Mouse (Mus musculus) embryonic facial prominence, embryonic 12.5 days (tissue): ENCODE measurements around the gene Bcas3. TPM values are rescaled to one million over a fixed set of nuclear protein-coding genes. Genes with fewer than 3 reads are reported as not detected.

Experiments used
- ATAC-seq: fragments of 200-750 bp; cut with Nextera tagmentation; 2 replicates; pipeline ENCODE4 v1.8.0; 2017; ENCODE audit not compliant: insufficient number of reproducible peaks, insufficient read depth, low FRiP score, low TSS enrichment
- H3K27ac ChIP-seq: fragments of 300-500 bp; sonication (generic); 2 replicates; pipeline ENCODE4 v1.5.1; 2016; ENCODE audit warnings: mild to moderate bottlenecking
- H3K27me3 ChIP-seq: fragments of 300-500 bp; sonication (generic); 2 replicates; pipeline ENCODE4 v1.6.1; 2016; ENCODE audit warnings: mild to moderate bottlenecking, moderate library complexity
- H3K36me3 ChIP-seq: fragments of 300-500 bp; sonication (generic); 2 replicates; pipeline ENCODE4 v1.6.1; 2016; ENCODE audit warnings: mild to moderate bottlenecking
- H3K4me1 ChIP-seq: fragments of 300-500 bp; sonication (generic); 2 replicates; pipeline ENCODE4 v1.6.1; 2016
- H3K4me2 ChIP-seq: fragments of 300-500 bp; sonication (generic); replicated peaks from 2 replicates; pipeline ENCODE4 v1.6.1; 2016; ENCODE audit warnings: mild to moderate bottlenecking, moderate library complexity
- H3K4me3 ChIP-seq: fragments of 300-500 bp; sonication (generic); 2 replicates; pipeline ENCODE4 v1.5.1; 2016; ENCODE audit warnings: mild to moderate bottlenecking
- H3K9ac ChIP-seq: fragments of 300-500 bp; sonication (generic); 2 replicates; pipeline ENCODE4 v1.6.1; 2016; ENCODE audit warnings: mild to moderate bottlenecking, moderate library complexity
- H3K9me3 ChIP-seq: fragments of 300-500 bp; sonication (generic); 2 replicates; pipeline ENCODE4 v1.6.1; 2016; ENCODE audit warnings: mild to moderate bottlenecking, moderate library complexity
- WGBS: fragments of 180-500 bp; shearing (Covaris S2); methylation state at CpG from one replicate; pipeline ENCODE4 v1.1.7; 2016; 5-methylcytosine and 5-hydroxymethylcytosine counted together
- polyA plus RNA-seq: library from polyadenylated mRNA; unstranded; fragments of >200 nt; fragmentation: Nextera tagmentation; extraction: Ambion mirVana; gene quantifications from 2 replicates; pipeline ENCODE4 v1.2.1, GENCODE M21; 2016

Bcas3 gene
- polyA plus RNA-seq, 1 experiment from 2014 or later = 28.7 TPM

- Histone ChIP-seq H3K9ac (no peak overlapping the region), H3K27ac (no peak overlapping the region), H3K4me3 (no peak overlapping the region), H3K4me2 (no peak overlapping the region), H3K4me1 (peaks cover 15% of the 10 kb centered on the region), H3K9me3 (no peaks in the 10 kb centered on the region), H3K36me3 (no peaks in the 10 kb centered on the region), H3K27me3 (peaks cover 4% of the 10 kb centered on the region; the same call in 1 of the 2 replicates)
- no peak for ATAC-seq
- 51% methylated on average over 6 of the region's 6 CpGs for WGBS
Measured at GRCm38 (mm10) chr11:85766811-85767210, 413.8 kb downstream of the Bcas3 start.

GRCm38 (mm10) chr11:85769740-85770139 is 416.8 kb downstream of the Bcas3 start:
- no peaks in the 10 kb centered on the region for H3K9me3 ChIP-seq
- WGBS = 85% methylated on average over 2 of the region's 2 CpGs
- H3K4me1 ChIP-seq = peaks cover 24% of the 10 kb centered on the region
- no peak overlapping the region for H3K9ac ChIP-seq
- no peaks in the 10 kb centered on the region for H3K36me3 ChIP-seq
- no peak overlapping the region for H3K4me3 ChIP-seq
- peaks cover 4% of the 10 kb centered on the region; the same call in 1 of the 2 replicates for H3K27me3 ChIP-seq
- no peak overlapping the region for H3K27ac ChIP-seq
- no peak overlapping the region for H3K4me2 ChIP-seq
- no peak for ATAC-seq

GRCm38 (mm10) chr11:85773391-85773790 is 420.4 kb downstream of the Bcas3 start:
- H3K4me1 ChIP-seq = peaks cover 40% of the 10 kb centered on the region
- WGBS = 39% methylated on average over 4 of the region's 4 CpGs

GRCm38 (mm10) chr11:85774707-85775106 is 421.7 kb downstream of the Bcas3 start:
- H3K27ac ChIP-seq = no peak overlapping the region
- no peak for ATAC-seq
- H3K9me3 ChIP-seq = no peaks in the 10 kb centered on the region
- H3K36me3 ChIP-seq = no peaks in the 10 kb centered on the region
- 72% methylated on average over 6 of the region's 6 CpGs for WGBS
- H3K27me3 ChIP-seq = peaks cover 4% of the 10 kb centered on the region; the same call in 1 of the 2 replicates
- H3K9ac ChIP-seq = no peak overlapping the region
- no peak overlapping the region for H3K4me3 ChIP-seq
- H3K4me2 ChIP-seq = no peak overlapping the region
- H3K4me1 ChIP-seq = peaks cover 40% of the 10 kb centered on the region

More at GRCm38 (mm10) chr11:85773391-85773790, 420.4 kb downstream of the Bcas3 start:
- no peak for ATAC-seq
- Histone ChIP-seq H3K4me3 (no peak overlapping the region), H3K9ac (no peak overlapping the region), H3K27me3 (peaks cover 4% of the 10 kb centered on the region; the same call in 1 of the 2 replicates), H3K9me3 (no peaks in the 10 kb centered on the region), H3K27ac (no peak overlapping the region), H3K4me2 (no peak overlapping the region), H3K36me3 (no peaks in the 10 kb centered on the region)

GRCm38 (mm10) chr11:85775492-85775891 is 422.5 kb downstream of the Bcas3 start:
- H3K9ac ChIP-seq = no peak overlapping the region
- 50% methylated on average over 7 of the region's 7 CpGs for WGBS
- no peak overlapping the region for H3K4me3 ChIP-seq
- no peak for ATAC-seq
- H3K4me1 ChIP-seq = peaks cover 40% of the 10 kb centered on the region
- peaks cover 4% of the 10 kb centered on the region; the same call in 1 of the 2 replicates for H3K27me3 ChIP-seq
- no peaks in the 10 kb centered on the region for H3K9me3 ChIP-seq
- H3K36me3 ChIP-seq = no peaks in the 10 kb centered on the region
- no peak overlapping the region for H3K27ac ChIP-seq
- no peak overlapping the region for H3K4me2 ChIP-seq

- Histone ChIP-seq H3K4me1 (peaks cover 40% of the 10 kb centered on the region), H3K27me3 (0 out of 2 replicates have a peak, but pooled peaks cover 6% of the 10 kb centered on the region)
Measured at GRCm38 (mm10) chr11:85776861-85777360, 423.9 kb downstream of the Bcas3 start.

GRCm38 (mm10) chr11:85777950-85778349 is 425.0 kb downstream of the Bcas3 start:
- Histone ChIP-seq H3K4me3 (no peak overlapping the region), H3K36me3 (no peaks in the 10 kb centered on the region), H3K9me3 (no peaks in the 10 kb centered on the region), H3K9ac (no peak overlapping the region), H3K27ac (0 out of 2 replicates have a peak overlapping the region, but pooled peaks have one; percentile 41), H3K4me2 (no peak overlapping the region), H3K4me1 (peaks cover 35% of the 10 kb centered on the region), H3K27me3 (0 out of 2 replicates have a peak, but pooled peaks cover 6% of the 10 kb centered on the region)
- no peak for ATAC-seq
- WGBS = 85% methylated on average over 2 of the region's 2 CpGs

More at GRCm38 (mm10) chr11:85776861-85777360, 423.9 kb downstream of the Bcas3 start:
- 58% methylated on average over 7 of the region's 7 CpGs for WGBS
- no peak for ATAC-seq
- Histone ChIP-seq H3K9ac (no peak overlapping the region), H3K9me3 (no peaks in the 10 kb centered on the region), H3K36me3 (no peaks in the 10 kb centered on the region), H3K4me3 (no peak overlapping the region), H3K4me2 (no peak overlapping the region), H3K27ac (no peak overlapping the region)

- peaks cover 23% of the 10 kb centered on the region for H3K4me1 ChIP-seq
- H3K27me3 ChIP-seq = 0 out of 2 replicates have a peak, but pooled peaks cover 6% of the 10 kb centered on the region
- WGBS = 59% methylated on average over 4 of the region's 4 CpGs
- H3K4me3 ChIP-seq = no peak overlapping the region
- H3K9ac ChIP-seq = no peak overlapping the region
- no peak overlapping the region for H3K27ac ChIP-seq
- no peaks in the 10 kb centered on the region for H3K36me3 ChIP-seq
- H3K9me3 ChIP-seq = no peaks in the 10 kb centered on the region
- no peak overlapping the region for H3K4me2 ChIP-seq
- ATAC-seq = no peak
Measured at GRCm38 (mm10) chr11:85780303-85780702, 427.3 kb downstream of the Bcas3 start.

GRCm38 (mm10) chr11:85786113-85786718 is 433.2 kb downstream of the Bcas3 start:
- 70% methylated on average over 3 of the region's 3 CpGs for WGBS
- H3K4me3 ChIP-seq = no peak overlapping the region
- no peaks in the 10 kb centered on the region for H3K9me3 ChIP-seq
- H3K4me1 ChIP-seq = 0 out of 2 replicates have a peak, but pooled peaks cover 10% of the 10 kb centered on the region
- no peak overlapping the region for H3K4me2 ChIP-seq
- H3K9ac ChIP-seq = no peak overlapping the region
- no peaks in the 10 kb centered on the region for H3K36me3 ChIP-seq
- H3K27me3 ChIP-seq = 0 out of 2 replicates have a peak, but pooled peaks cover 1% of the 10 kb centered on the region
- no peak for ATAC-seq
- 0 out of 2 replicates have a peak overlapping the region, but pooled peaks have one; percentile 20 for H3K27ac ChIP-seq

GRCm38 (mm10) chr11:85789750-85790149 is 436.8 kb downstream of the Bcas3 start:
- 85% methylated on average over 7 of the region's 7 CpGs for WGBS
- H3K27me3 ChIP-seq = no peaks in the 10 kb centered on the region
- H3K27ac ChIP-seq = no peak overlapping the region
- H3K9me3 ChIP-seq = no peaks in the 10 kb centered on the region
- no peak overlapping the region for H3K4me3 ChIP-seq
- H3K9ac ChIP-seq = no peak overlapping the region
- no peak for ATAC-seq
- peaks cover 22% of the 10 kb centered on the region for H3K4me1 ChIP-seq
- no peak overlapping the region for H3K4me2 ChIP-seq
- no peaks in the 10 kb centered on the region for H3K36me3 ChIP-seq

GRCm38 (mm10) chr11:85790267-85790666 is 437.3 kb downstream of the Bcas3 start:
- Histone ChIP-seq H3K9me3 (no peaks in the 10 kb centered on the region), H3K4me2 (no peak overlapping the region), H3K36me3 (no peaks in the 10 kb centered on the region), H3K4me1 (peaks cover 22% of the 10 kb centered on the region), H3K27me3 (no peaks in the 10 kb centered on the region), H3K4me3 (no peak overlapping the region), H3K27ac (no peak overlapping the region), H3K9ac (no peak overlapping the region)
- ATAC-seq = no peak
- WGBS = 68% methylated on average over 2 of the region's 2 CpGs

GRCm38 (mm10) chr11:85791212-85791611 is 438.2 kb downstream of the Bcas3 start:
- no peak overlapping the region for H3K27ac ChIP-seq
- H3K9me3 ChIP-seq = no peaks in the 10 kb centered on the region
- H3K4me2 ChIP-seq = no peak overlapping the region
- peaks cover 19% of the 10 kb centered on the region for H3K4me1 ChIP-seq
- no peak for ATAC-seq
- no peak overlapping the region for H3K9ac ChIP-seq
- no peaks in the 10 kb centered on the region for H3K36me3 ChIP-seq
- 77% methylated on average over 1 of the region's 1 CpGs for WGBS
- no peak overlapping the region for H3K4me3 ChIP-seq
- H3K27me3 ChIP-seq = no peaks in the 10 kb centered on the region
